Mouse (Mus musculus): ENCODE measurements around the gene Glp1r.

Gene Glp1r

DNA sequence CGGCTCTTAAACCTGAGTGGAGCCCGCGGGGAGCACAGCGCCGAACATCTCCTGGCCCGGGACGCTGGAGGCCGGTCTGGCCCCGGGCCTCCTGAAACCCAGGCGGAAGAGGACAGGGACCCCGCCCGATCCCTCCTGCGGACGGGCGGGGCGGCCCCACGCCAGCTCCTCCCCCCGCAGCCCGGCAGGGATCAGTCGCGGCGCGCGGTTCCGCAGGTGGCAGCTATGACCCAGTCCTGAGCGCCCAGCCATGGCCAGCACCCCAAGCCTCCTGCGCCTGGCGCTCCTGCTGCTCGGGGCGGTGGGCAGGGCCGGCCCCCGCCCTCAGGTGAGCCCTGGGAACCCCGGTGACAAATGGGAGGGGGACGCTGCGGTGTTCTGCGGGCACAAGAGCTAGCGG is at the start of gene Glp1r:
Glp1r (plus strand) TSS at position 191 of the 400 bp plus-strand sequence.
- no peak for TF ChIP-seq GATA4 (IDR thresholded peaks at IDR 0.05; ENCODE audit: insufficient replicate concordance, low read length)

DNA sequence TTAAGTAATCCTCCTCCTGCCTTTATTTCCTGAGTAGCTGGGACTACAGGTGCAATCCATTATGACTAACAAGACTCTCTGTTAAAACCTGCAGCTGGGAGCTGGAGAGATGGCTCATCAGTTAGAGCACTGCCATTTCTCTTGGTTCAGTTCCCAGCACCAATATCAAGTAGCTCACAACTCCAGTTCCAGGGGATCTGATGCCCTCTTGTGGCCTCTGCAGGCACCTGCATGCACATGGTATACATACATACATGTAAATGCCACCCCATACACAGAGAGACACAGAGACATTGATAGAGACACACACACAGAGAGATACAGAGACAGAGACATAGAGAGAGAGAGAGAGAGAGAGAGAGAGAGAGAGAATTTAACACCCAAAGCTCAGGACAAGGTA is 49.3 kb upstream of the Glp1r start:
- no peak for TF ChIP-seq GATA4 (IDR thresholded peaks at IDR 0.05; ENCODE audit: insufficient replicate concordance, low read length)

DNA sequence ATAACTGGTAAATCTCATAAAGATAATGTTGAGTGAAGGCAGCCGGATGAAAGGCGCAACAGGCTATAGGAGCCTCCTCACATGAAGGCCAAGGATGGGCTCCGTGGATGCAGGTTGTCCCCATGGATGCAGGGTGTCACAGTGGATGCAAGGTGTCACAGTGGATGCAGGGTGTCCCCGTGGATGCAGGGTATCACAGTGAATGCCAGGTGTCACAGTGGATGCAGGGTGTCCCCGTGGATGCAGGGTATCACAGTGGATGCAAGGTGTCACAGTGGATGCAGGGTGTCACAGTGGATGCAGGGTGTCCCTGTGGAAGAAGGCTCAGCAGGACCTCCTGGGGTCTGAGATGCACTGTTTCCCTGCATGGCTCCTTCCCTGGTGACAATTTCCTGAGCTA is 44.3 kb upstream of the Glp1r start:
- TF ChIP-seq GATA4 (IDR thresholded peaks at IDR 0.05; ENCODE audit: insufficient replicate concordance, low read length) = no peak

DNA sequence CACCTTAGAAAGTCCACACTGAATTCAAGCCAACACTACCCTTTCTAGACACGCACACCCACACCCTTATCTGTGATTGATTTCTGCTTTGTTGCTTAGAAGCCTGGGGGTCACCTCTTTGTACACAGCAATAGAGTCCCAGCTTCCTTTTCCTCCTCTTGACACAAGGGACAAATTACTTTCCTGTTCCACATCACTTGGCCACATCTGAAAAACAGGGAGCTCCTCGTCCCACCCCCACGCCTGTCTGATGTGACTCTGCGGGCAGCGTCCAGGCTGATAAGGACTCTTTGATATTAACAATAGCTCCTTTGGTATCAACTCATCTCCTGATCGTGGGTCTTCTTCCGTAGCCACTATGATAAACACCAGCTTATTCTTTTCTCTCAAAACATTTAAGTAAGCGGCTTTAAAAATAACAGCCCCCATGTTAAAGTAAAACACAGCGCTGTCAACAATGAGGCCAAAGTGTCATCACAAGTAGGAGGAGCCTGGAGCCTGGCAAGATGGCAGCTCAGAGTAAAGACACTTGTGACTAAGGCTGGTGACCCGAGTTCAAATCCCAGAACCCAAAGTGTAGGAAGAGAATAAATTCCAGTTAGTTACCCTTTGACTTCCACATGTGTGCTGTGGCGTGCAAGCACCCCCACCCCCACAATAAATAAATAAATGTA is 42.9 kb upstream of the Glp1r start:
- TF ChIP-seq GATA4 (IDR thresholded peaks at IDR 0.05; ENCODE audit: insufficient replicate concordance, low read length) = peak; percentile 96

DNA sequence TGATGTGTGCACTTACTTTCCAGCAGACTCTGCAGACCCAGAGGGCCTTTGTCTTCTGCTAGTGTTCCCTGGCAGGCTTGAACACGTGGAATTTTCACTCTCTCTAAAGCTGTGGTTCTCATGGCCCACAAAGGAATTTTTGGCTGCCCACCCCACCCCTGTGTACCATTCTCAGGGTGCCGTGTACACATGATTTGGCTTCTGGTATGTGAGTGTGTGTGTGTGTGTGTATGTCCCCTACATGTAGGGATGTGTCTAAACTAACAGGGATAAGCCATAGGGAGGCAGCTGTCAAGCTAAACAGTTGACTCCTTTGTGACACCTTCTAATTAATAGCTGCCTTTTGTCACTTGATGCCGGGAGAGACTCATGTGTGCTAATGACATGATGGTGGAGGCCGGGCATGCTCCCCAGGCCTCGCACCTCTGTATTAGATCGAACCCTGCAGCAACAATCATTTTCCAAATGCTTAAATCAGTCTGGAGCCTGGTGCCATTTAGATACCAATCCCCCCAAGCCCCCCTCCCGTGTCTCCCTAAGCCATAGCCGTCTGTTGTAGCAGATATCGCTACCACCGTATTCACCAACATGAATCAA is 41.5 kb upstream of the Glp1r start:
- TF ChIP-seq GATA4 (IDR thresholded peaks at IDR 0.05; ENCODE audit: insufficient replicate concordance, low read length) = no peak

DNA sequence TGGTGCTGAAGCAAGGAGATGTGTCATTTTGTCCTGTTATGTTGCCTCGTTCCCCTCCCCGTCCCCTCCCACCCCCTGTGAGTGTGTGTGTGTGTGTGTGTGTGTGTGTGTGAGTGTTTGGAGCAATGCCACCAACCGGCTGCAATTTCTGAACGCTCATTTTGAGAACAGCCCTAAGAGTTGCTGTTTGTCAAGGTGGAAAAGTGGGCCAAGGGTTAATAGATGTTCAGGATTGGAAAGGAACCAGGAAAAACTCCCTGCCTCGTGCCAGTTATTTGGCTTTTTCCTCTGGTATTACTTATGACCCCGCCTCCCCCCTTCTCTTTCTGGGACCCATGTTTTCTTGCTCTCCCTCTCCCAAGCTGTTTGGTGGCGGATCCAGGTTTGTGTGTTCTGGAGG is 41.0 kb upstream of the Glp1r start:
- no peak for TF ChIP-seq GATA4 (IDR thresholded peaks at IDR 0.05; ENCODE audit: insufficient replicate concordance, low read length)

DNA sequence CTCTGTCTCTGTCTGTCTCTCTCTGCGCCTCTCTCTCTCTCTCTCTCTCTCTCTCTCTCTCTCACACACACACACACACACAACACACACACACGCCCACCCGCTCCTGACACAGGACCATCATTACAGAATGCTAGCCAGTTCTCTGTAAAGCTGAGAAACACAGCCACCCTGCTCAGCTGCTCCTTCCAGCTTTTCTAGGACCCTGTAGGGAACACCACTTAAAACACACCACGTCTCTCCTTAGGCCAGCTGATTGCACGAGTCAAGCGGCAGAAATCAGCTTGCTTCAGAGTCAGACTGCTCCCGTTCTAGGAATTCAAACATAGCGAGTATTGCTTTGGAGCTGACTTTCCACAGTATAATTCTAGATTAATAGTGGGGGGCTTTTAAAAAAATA is 35.3 kb upstream of the Glp1r start:
- TF ChIP-seq GATA4 (IDR thresholded peaks at IDR 0.05; ENCODE audit: insufficient replicate concordance, low read length) = no peak

DNA sequence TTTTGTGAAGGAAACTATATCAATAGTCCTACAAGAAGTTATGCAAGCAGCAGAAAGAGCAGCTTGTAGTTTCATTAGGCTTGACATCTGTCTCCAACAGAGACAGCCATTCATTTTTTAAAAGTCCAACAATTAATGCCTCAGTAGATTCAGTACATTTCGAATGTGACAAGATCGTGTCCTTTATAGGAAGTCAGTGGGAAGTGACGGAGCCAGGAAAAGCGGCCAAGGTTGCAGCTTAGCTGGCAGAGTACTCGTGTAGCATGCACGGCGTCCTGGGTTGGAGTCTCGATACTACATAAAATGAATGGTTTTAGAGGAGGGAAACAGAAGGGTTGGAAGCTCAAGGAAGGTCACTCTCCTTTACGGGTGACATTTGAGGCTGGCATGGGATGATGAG is 34.7 kb upstream of the Glp1r start:
- no peak for TF ChIP-seq GATA4 (IDR thresholded peaks at IDR 0.05; ENCODE audit: insufficient replicate concordance, low read length)

DNA sequence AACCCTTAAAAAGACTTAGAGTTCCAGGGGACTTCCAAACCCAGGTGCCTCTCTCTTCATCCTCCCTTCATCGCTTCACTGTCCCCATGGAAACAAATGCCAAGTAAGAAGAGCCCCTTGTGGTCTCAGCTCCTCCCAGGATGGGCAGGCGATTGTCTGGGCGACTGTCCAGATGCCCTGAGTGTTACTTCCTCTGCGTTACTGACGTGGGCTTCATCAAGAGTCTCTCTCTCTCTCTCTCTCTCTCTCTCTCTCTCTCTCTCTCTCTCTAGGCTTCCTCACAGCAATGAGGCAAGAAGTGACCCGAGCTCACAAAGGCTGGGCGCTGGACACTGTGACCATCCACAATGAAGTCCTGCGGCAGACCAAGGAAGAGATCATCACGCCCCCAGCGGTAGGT is 30.6 kb upstream of the Glp1r start:
- no peak for TF ChIP-seq GATA4 (IDR thresholded peaks at IDR 0.05; ENCODE audit: insufficient replicate concordance, low read length)

DNA sequence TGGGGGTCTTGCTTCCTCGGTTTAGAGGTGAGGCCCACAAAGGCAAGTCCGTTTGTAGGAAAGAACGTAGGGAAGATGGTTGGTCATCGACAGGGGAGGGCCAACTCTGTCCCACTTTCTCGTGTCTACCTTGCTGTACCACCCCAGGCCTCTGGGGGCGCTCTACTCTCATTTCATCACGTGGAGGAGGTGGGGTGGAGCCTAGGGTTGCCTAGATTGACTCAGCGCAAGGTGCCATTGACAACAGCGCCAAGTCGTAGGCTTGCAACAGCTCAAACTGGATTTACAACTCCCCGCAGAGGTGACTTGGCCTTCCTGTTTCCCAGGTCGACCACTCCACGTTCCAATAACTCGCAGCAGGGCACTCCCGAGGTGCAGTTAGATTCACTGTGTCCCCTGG is 27.3 kb upstream of the Glp1r start:
- TF ChIP-seq GATA4 (IDR thresholded peaks at IDR 0.05; ENCODE audit: insufficient replicate concordance, low read length) = no peak

DNA sequence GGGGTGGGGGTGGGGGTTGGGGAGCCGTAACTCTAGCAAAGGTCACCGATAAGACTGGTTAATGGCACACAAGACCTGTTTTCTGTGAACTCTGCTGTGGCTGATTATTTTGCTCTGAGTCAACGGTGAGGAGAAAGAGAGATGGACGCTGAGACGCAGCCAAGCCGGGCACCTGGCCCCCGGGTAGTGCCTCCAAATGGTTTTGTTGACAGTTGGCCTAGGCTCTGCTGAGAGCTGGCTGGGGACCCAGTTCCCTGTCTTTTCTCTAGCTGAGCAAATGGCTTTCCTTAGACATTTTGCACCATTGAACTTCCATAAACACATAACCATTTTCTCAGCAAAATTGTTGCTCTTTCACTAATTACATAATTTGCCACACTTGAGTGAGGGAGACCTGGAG is 24.2 kb upstream of the Glp1r start:
- TF ChIP-seq GATA4 (IDR thresholded peaks at IDR 0.05; ENCODE audit: insufficient replicate concordance, low read length) = no peak

DNA sequence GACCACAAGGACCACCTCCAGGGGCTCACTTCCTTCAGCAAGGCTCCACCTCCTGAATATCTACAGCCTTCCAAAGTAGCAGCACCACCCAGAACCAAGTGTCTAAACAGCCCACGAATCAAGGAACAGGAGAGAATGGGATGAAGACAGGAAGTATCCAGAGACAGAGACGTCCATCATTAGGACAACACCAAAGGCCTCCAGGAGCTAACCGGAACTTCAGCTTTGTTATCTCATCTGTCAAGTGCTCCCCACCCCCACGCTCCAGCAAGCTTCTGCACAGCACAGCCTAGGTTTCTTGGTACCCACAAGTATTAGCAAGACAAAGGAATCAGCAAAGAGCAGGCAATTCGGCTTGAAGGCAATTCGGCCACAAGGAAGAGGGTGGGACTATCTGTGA is 23.0 kb upstream of the Glp1r start:
- no peak for TF ChIP-seq GATA4 (IDR thresholded peaks at IDR 0.05; ENCODE audit: insufficient replicate concordance, low read length)

DNA sequence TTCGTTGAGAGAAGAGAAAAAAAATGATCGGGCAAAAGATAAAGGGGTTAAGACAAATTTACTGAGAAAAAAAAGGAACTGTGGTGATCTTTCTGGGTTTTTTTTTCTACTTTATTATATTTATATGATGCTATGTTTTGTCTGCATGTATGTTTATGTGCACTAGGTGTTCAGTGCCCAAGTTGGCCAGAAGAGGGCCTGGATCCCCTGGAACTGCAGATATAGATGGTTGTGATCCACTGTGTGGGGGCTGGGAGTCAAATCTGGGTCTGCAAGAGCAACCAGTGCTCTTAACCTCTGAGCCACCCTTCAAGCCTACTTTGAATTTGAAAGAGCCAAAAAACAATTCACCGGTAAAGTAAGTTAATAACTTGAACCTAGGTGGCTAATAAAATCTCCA is 21.2 kb upstream of the Glp1r start:
- TF ChIP-seq GATA4 (IDR thresholded peaks at IDR 0.05; ENCODE audit: insufficient replicate concordance, low read length) = no peak

DNA sequence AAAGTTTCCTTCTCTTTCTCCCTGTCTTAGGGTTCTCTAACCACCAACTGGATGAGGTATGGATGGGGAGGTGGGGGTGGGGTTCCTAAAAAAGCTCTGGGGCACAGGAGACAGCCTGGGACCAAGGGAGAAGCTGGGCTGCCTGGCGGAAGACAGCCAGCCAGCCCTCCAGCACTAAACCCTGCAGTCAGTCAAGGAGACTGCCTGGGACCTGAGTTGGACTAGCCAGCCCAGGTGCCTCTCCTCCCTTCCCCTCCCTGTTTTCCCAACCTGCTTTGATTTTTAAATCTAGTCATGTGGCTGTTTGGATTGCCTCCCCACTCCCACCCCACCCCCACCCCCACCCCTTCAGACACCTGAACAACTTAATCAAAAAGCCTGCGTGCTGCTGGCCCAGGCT is 20.6 kb upstream of the Glp1r start:
- no peak for TF ChIP-seq GATA4 (IDR thresholded peaks at IDR 0.05; ENCODE audit: insufficient replicate concordance, low read length)

DNA sequence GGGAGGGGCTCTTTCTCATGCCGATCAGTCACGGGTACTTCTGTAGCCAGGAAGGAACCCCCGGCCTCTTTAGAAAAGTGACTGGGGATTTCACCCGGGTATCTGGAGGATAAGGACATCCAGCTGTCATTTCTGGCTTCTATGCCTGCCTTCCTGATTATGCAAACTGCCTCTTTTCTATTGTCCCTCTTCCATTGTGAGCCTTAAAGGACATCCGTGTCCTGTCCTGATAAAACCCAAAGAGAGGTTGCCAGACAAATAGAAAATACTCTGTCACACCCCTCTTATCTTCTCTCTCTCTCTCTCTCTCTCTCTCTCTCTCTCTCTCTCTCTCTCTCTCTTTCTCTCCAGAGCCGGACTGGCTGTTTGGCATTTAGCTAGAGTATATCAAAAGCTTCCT is 19.4 kb upstream of the Glp1r start:
- peak; percentile 99 for TF ChIP-seq GATA4 (IDR thresholded peaks at IDR 0.05; ENCODE audit: insufficient replicate concordance, low read length)

DNA sequence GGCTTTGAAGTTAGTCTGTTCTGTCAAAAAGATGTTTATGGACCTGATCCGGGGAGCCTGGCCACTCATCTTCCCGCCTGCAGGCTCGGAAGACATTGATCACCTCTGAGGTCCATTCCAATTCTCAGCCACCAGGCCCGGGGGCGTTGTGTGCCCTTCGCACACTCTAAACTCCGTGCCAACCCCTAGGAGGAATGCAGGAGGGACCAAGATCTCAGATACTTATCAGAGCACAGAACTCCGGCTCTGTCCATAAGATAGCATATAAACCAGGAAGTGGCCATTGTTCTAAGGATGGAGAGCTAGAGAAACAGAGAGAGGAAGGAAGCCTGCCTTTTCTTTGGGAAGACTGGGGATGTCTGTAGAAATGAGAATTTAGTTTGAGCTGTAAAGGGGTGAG is 18.1 kb upstream of the Glp1r start:
- TF ChIP-seq GATA4 (IDR thresholded peaks at IDR 0.05; ENCODE audit: insufficient replicate concordance, low read length) = no peak

DNA sequence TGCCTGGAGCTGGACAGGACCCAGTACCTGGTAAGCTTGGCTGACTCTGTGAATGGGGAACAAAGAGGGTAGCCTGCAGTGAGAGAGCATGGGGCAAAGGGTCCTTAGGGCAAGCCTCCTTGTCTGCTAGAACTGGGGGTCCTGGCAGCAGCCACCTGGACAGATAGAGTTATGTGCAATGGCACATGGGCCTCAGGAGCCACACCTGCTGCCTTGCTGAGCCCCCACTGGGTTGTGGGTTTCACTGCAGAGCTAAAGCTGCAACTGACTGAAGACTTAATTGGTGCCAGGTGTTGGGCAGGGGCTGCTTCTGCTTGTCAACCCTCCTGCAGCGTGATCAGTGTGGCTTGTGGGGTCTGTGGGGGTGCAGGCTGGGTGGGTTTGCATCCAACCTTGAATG is 9.5 kb upstream of the Glp1r start:
- no peak for TF ChIP-seq GATA4 (IDR thresholded peaks at IDR 0.05; ENCODE audit: insufficient replicate concordance, low read length)

Data from liver, adult (tissue).